Mouse (Mus musculus) left cerebral cortex, postnatal 36 days (tissue): ENCODE results near the gene Nol4l. TPM values are rescaled to one million over a fixed set of nuclear protein-coding genes. Genes with fewer than 3 reads are reported as not detected.

Source experiments
- DNase-seq, 2 experiments: peaks; one replicate each; pipeline ENCODE4 v3.0.0; 2021 to 2022; ENCODE audit warnings: low spot score in 2 of 2, mixed read lengths in 1 of 2
- intact Hi-C: fragments of 180-260 bp; cut with DNase I; formaldehyde crosslinking; loops from one replicate; pipeline ENCODE4 v1.15.1; 2025
- total RNA-seq, 2 experiments: library from RNA; stranded (reverse); gene quantifications; 2 replicates each; pipeline ENCODE4 v1.2.3; 2021

Gene Nol4l
- 10 to 100 TPM; 46.4 to 50.2 TPM for total RNA-seq

DNA sequence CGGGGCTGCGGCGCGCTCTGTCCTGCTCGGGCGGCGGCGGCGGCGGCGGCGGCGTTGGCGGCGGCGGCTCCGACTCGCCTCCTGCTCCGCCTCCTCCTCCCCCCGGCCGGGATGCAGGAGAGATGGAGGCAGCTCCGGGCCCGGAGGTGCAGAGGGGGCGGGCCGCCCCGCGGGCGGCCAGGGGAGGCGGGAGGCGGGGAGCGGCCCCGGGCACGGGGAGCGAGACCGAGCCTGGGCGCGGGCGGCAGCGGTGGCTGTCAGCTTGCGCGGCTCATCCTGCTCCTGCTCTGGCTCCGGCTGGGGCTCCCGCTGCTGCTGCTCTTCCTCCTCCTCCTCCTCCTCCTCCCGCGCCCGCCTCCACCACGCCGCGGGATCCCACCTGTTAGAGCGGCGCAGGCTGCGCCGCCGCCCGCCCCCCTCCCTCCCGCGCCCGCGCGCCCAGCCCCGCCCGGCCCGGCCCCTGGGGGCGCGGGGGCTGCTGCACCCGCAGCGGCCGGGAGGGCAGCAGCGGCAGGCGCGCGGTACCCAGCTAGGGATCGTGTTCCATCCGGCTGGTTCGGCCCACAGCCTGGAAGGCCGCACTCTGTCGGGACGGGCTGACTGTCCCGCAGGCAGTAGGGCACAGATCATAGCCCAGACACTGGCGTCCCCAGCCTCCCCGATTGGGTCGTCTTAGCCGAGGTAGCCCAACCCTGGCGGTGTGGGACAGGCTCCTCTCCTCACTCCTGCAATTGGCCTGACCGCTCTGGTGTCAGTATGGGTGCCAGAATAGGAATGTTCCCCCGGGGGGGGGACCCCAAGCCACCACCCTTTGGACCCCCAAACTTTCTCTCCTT is at the start of gene Nol4l:
Nol4l (minus strand) TSS at position 41 of the 836 bp plus-strand sequence.
- DNase-seq, result peak in 1 of 2 experiments; percentile 62
- intact Hi-C loops, result loop anchor here (5.0 kb wide), 2 partner anchors 38 to 53 kb away; partner anchors contain the start of gene 4930404H24Rik

DNA sequence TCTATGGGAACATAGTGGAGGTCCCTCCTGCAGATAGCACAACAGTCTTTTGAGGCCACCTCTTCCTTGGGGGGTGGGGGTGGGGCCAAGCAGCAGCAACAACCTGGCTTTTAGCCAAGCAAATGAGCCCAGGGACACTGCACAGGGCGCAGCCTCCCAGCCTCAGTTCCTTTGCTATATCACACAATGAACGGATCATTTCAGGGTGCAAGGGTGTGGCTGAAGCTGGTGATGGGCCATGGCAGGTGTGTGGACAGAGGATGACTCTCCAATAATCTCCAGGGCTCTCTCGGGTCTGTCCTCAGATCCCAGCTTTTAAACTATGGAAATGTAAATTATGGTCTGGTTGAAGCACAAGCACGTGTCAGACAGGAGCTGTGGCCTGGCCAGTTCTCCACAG is 47.4 kb upstream of the Nol4l start:
- DNase-seq, result no peak
- intact Hi-C loops, result no loop called here

DNA sequence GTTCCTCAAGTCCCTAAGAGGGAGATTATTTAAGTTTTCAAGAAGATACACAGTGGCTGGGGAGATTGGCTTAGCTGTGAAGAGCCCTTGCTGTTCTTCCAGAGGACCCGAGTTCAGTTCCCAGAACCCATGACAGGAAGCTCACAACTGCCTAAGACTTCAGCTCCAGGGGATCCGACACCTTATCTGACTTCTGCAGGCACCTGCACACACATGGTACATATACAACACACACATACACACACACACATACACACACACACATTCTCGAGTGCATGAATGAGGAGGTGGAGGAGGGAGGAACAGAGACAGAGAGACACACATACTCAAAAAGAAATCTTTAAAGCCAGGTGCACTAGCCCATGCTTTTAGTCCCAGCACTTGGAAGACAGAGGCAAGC is 46.4 kb upstream of the Nol4l start:
- DNase-seq, result no peak
- intact Hi-C loops, result no loop called here

- DNase-seq, result no peak
- intact Hi-C loops, result no loop called here
Observed at GRCm38 (mm10) chr2:153575554-153575953, 45.8 kb upstream of the Nol4l start.

- intact Hi-C loops, result no loop called here
- DNase-seq, result no peak
Observed at GRCm38 (mm10) chr2:153573101-153573500, 43.3 kb upstream of the Nol4l start.

GRCm38 (mm10) chr2:153568541-153568940 is 38.8 kb upstream of the Nol4l start:
- DNase-seq, result no peak
- intact Hi-C loops, result no loop called here

- no peak for DNase-seq
- intact Hi-C loops, result no loop called here
Observed at GRCm38 (mm10) chr2:153568013-153568412, 38.2 kb upstream of the Nol4l start.

GRCm38 (mm10) chr2:153564343-153564742 is 34.6 kb upstream of the Nol4l start:
- DNase-seq, result no peak
- intact Hi-C loops, result loop anchor here (5.0 kb wide), 1 partner anchor 62 kb away; no protein-coding TSS in a partner anchor

GRCm38 (mm10) chr2:153561564-153561963 is 31.8 kb upstream of the Nol4l start:
- DNase-seq, result no peak
- intact Hi-C loops, result loop anchor here (5.0 kb wide), 1 partner anchor 59 kb away; no protein-coding TSS in a partner anchor

GRCm38 (mm10) chr2:153560664-153561541 is 31.1 kb upstream of the Nol4l start:
- peak; percentile 15 to 18 for DNase-seq
- intact Hi-C loops, result loop anchor here (5.0 kb wide), 1 partner anchor 59 kb away; no protein-coding TSS in a partner anchor

- intact Hi-C loops, result loop anchor here (5.0 kb wide), 1 partner anchor 57 kb away; no protein-coding TSS in a partner anchor
Observed at GRCm38 (mm10) chr2:153559613-153560152, 29.9 kb upstream of the Nol4l start.

GRCm38 (mm10) chr2:153558464-153558863 is 28.7 kb upstream of the Nol4l start:
- no peak for DNase-seq
- intact Hi-C loops, result no loop called here

More at GRCm38 (mm10) chr2:153559613-153560152, 29.9 kb upstream of the Nol4l start:
- peak; percentile 45 to 49 for DNase-seq

GRCm38 (mm10) chr2:153557259-153557658 is 27.5 kb upstream of the Nol4l start:
- DNase-seq, result no peak
- intact Hi-C loops, result no loop called here

DNA sequence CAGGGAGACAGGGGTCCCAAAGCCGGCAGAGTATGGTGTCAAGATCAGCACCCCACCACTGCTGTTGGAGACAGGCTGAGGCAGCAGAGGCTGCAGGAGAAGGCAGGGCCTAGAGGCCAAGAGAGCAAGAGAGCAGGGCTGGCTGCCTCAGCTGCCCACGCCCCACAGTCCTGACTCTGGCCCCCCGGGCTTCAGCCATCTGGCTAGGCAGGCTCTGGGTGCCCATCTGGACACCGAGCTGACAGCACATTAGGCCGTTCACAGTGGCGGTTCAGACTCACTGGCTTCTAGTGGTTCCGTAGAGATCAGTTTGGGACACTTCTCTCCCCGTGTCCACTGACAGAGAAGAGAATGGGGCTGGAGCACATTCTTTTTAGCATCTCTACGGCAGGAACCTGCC is 26.4 kb upstream of the Nol4l start:
- no peak for DNase-seq
- intact Hi-C loops, result no loop called here

DNA sequence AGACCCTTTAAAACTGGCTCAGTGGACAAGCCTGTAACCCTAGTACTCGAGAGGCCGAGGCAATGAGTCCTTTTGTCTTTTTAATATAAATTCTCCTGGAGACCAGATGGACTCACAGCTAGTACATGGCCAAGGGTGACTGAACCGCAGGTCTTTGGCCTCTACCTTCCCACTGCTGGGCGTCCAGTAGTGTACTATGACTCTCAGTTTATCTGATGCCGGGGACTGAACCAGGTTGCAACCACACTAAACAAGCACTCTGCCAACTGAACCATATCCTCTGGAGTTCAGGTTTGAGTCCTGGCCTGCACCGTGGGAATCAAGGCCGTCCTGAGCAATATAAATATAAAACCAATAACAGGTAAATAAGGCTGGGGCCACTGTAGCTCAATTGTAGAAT is 24.8 kb upstream of the Nol4l start:
- DNase-seq, result no peak
- intact Hi-C loops, result no loop called here

GRCm38 (mm10) chr2:153549486-153549885 is 19.7 kb upstream of the Nol4l start:
- intact Hi-C loops, result no loop called here

GRCm38 (mm10) chr2:153548221-153548923 is 18.6 kb upstream of the Nol4l start:
- DNase-seq, result no peak
- intact Hi-C loops, result no loop called here

More at GRCm38 (mm10) chr2:153549486-153549885, 19.7 kb upstream of the Nol4l start:
- no peak for DNase-seq

GRCm38 (mm10) chr2:153547633-153548032 is 17.9 kb upstream of the Nol4l start:
- intact Hi-C loops, result no loop called here
- DNase-seq, result no peak

GRCm38 (mm10) chr2:153546972-153547371 is 17.2 kb upstream of the Nol4l start:
- DNase-seq, result no peak
- intact Hi-C loops, result no loop called here
